Comparison of ENCODE assay signal across 1 mouse cellular context in the genomic region with DNA sequence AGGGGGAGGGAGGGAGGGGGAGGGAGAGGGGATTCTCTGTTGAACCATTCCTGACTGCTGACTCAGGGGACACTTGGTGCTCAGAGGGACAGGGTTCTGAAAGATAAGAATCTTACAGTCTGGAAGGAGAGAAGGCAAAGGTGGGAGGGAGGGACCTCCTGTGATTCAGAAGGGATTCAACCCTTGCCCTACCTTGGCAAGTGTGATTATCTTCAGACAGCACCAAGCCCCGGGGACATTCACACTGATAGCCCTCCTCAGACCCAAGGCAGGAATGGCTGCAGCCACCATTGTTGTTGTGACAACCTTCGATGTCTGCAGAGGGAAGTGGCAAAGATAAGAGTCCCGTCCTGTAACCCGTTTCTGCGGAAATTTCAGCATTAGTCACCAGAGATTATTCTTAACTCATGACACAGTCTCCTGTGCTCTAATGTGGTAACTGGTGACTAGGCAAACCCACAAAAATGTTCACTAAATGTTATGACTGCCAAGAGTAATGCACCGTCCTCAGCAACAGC.
TF ChIP-seq lines count a peak whose summit lies in the region.

No protein-coding gene starts in this region.

TF ChIP-seq in MEL, 35 proteins besides CTCF, POLR2A, EP300 and RAD21 (continued from another document):
- no peak for TF ChIP-seq E2F4 (IDR thresholded peaks at IDR 0.05; ENCODE audit: borderline replicate concordance, low read depth, low read length)
- TF ChIP-seq ETS1 (IDR thresholded peaks at IDR 0.05; ENCODE audit: low read depth, low read length) = peak; percentile 94
- TF ChIP-seq SMC3 (IDR thresholded peaks at IDR 0.05; ENCODE audit: low read depth, low read length) = peak; percentile 31
- peak; percentile 69 for TF ChIP-seq RCOR1 (IDR thresholded peaks at IDR 0.05; ENCODE audit: low read depth, low read length)
- TF ChIP-seq MEF2A (IDR thresholded peaks at IDR 0.05; ENCODE audit: extremely low read depth, insufficient replicate concordance, low read depth, low read length, poor library complexity, severe bottlenecking) = no peak
- TF ChIP-seq MYC (IDR thresholded peaks at IDR 0.05; ENCODE audit: low read depth, low read length) = no peak
- peak; percentile 69 for TF ChIP-seq TBP (IDR thresholded peaks at IDR 0.05; ENCODE audit: low read depth, low read length)
- TF ChIP-seq NELFE (IDR thresholded peaks at IDR 0.05; ENCODE audit: low read depth, low read length) = no peak
- TF ChIP-seq ZKSCAN1 (IDR thresholded peaks at IDR 0.05; ENCODE audit: low read depth, low read length) = no peak
- TF ChIP-seq CHD2 (IDR thresholded peaks at IDR 0.05; ENCODE audit: low read length) = no peak
- peak; percentile 44; the same call in 1 of the 2 replicates for TF ChIP-seq MAX (IDR thresholded peaks at IDR 0.05; ENCODE audit: low read length)
- TF ChIP-seq HCFC1 (IDR thresholded peaks at IDR 0.05; ENCODE audit: low read depth, low read length) = no peak
- no peak; the same call in 1 of the 2 replicates for TF ChIP-seq ELF1 (IDR thresholded peaks at IDR 0.05; ENCODE audit: low read depth, low read length)
- 0 out of 2 replicates have a peak, but pooled peaks have one; percentile 6 for TF ChIP-seq BHLHE40 (IDR thresholded peaks at IDR 0.05; ENCODE audit: borderline replicate concordance, low read depth, low read length)
- no peak for TF ChIP-seq UBTF (IDR thresholded peaks at IDR 0.05; ENCODE audit: borderline replicate concordance, insufficient read depth, low read depth, low read length)
- TF ChIP-seq SIN3A (IDR thresholded peaks at IDR 0.05; ENCODE audit: low read length) = peak; percentile 71
- TF ChIP-seq ZNF384 (IDR thresholded peaks at IDR 0.05; ENCODE audit: low read depth, low read length) = no peak
- no peak for TF ChIP-seq USF1 (IDR thresholded peaks at IDR 0.05; ENCODE audit: low read depth, low read length)
- no peak for TF ChIP-seq ZC3H11A (IDR thresholded peaks at IDR 0.05; ENCODE audit: low read depth, low read length)
- peak; percentile 85 for TF ChIP-seq JUND (IDR thresholded peaks at IDR 0.05; ENCODE audit: low read depth, low read length)
- TF ChIP-seq USF2 (IDR thresholded peaks at IDR 0.05; ENCODE audit: borderline replicate concordance in 1 of 2, insufficient read depth in 1 of 2, low read depth in 1 of 2, low read length in 2 of 2) = no peak
TF ChIP-seq in MEL: peak in this region for 15.
